Mouse (Mus musculus): ENCODE data around the gene Jmjd8.

DNA sequence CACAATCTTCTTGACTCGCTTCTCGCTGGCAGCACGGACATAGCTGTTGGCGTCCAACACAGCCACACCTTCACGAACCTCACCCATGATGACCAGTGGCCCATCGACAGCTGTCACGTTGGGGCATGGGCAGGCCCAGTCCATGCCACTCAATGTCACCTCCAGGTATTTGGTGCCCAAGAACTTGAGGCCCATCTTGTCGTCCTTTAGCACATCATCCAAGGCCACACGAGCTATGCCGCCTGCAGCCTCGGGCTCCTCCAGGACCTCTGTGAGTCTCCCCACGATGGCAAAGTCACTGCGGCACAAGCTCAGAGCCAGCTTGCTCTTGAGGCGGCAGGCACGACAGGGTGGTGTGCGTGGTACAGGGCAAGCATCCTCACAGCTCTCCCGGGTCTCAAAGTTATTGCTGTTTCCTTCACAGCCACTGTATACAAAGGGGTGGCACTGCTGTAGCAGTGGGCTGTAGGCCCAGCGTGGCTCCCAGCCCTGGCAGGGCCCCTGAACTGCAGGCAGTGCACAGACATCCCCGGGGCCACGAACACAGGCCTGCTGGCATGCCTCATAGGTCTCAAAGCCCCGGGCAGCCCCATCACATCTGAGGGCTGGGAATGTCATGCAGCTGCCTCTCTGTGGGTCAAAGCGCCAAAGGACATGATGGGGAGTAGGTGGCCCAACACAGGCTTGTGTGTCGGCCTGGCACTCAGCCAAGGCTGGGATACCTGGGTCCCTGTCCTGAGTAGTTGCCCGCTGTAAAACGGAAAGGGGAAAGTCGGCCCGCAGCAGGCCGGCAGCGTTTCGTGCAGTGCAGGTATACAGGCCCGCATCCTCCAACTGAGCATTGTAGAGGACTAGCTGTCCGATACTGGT lies 49.3 kb downstream of the Jmjd8 start:
- TF ChIP-seq POLR2A (IDR thresholded peaks at IDR 0.05; ENCODE audit: low read depth, low read length) (no peak), CTCF (IDR thresholded peaks at IDR 0.05; ENCODE audit: extremely low read depth, insufficient read length, insufficient replicate concordance, low read depth, low read length) (no peak)

Data from small intestine, adult 2 months (tissue).